Mouse (Mus musculus) heart, adult 2 months (tissue): ENCODE data around the gene 1600014C10Rik.

Experiments used
- CTCF ChIP-seq: fragments of 200-600 bp; IDR thresholded peaks from 2 replicates; pipeline ENCODE4 v1.8.1; 2022; ENCODE audit warnings: antibody characterized with exemption, mild to moderate bottlenecking, moderate library complexity
- EP300 ChIP-seq: fragments of 200-500 bp; IDR thresholded peaks from 2 replicates; pipeline ENCODE4 v1.6.1; 2011; ENCODE audit warnings: low read depth, low read length, control low read depth; ENCODE audit not compliant: insufficient read depth
- POLR2A ChIP-seq: fragments of 200-500 bp; IDR thresholded peaks from 2 replicates; pipeline ENCODE4 v1.6.1; 2011; ENCODE audit warnings: mild to moderate bottlenecking, low read depth, low read length, control low read depth; ENCODE audit not compliant: insufficient read depth

GRCm38 (mm10) chr7:38236400-38237105 lies 53.5 kb downstream of the 1600014C10Rik start:
- TF ChIP-seq POLR2A = no peak
- TF ChIP-seq CTCF = no peak
- TF ChIP-seq EP300 = no peak
